Mouse (Mus musculus): ENCODE data around the gene Ngdn. TPM values are rescaled to one million over a fixed set of nuclear protein-coding genes. Genes with fewer than 3 reads are reported as not detected.
"Not testable (repeated sequence)": the region's sequence is repeated elsewhere in the genome, so short reads cannot be mapped to it uniquely, and the experiment has no call there.

Gene Ngdn
- total RNA-seq (2021) (10 to 100 TPM; 36.0 TPM), polyA plus RNA-seq (2012; rRNA removed) (2.7 and 2.9 TPM in 2 replicates)
- long read RNA-seq, transcript Ngdn-201 (11 exons, 1,200 nt): major isoform, 32 of 34 reads
- long read RNA-seq, partial matches to known transcripts: 1 of 34 reads
- long read RNA-seq, other reads (novel, unspliced or antisense): 1 of 34 reads

- DNase-seq: peak; percentile 99
Measured at GRCm38 (mm10) chr14:55014991-55015766, at the start of gene Ngdn. Ngdn (plus strand) TSS chr14:55015454.

GRCm38 (mm10) chr14:54965631-54966030, 49.6 kb upstream of the Ngdn start:
- no peak for DNase-seq

GRCm38 (mm10) chr14:54966320-54966977, 48.8 kb upstream of the Ngdn start, which contains the start of gene Myh6:
Myh6 (minus strand) TSS chr14:54966927.
- no peak for DNase-seq

- DNase-seq: no peak
Measured at GRCm38 (mm10) chr14:54967874-54968273, 47.4 kb upstream of the Ngdn start.

- no peak for DNase-seq
Measured at GRCm38 (mm10) chr14:54968344-54968743, 46.9 kb upstream of the Ngdn start.

GRCm38 (mm10) chr14:54972786-54973185, 42.5 kb upstream of the Ngdn start:
- not testable (repeated sequence) for DNase-seq

GRCm38 (mm10) chr14:54974068-54974791, 41.0 kb upstream of the Ngdn start:
- DNase-seq: no peak

GRCm38 (mm10) chr14:54976633-54977032, 38.6 kb upstream of the Ngdn start, which contains the start of gene Gm17428:
Gm17428 (plus strand) TSS chr14:54976933.
- DNase-seq: no peak

- no peak for DNase-seq
Measured at GRCm38 (mm10) chr14:54978664-54979063, 36.6 kb upstream of the Ngdn start.

- DNase-seq: no peak
Measured at GRCm38 (mm10) chr14:54981934-54982333, 33.3 kb upstream of the Ngdn start.

GRCm38 (mm10) chr14:54988350-54988874, 26.8 kb upstream of the Ngdn start:
- DNase-seq: not testable (repeated sequence)

GRCm38 (mm10) chr14:54988882-54989281, 26.4 kb upstream of the Ngdn start:
- no peak for DNase-seq

- no peak for DNase-seq
Measured at GRCm38 (mm10) chr14:54989886-54990441, 25.3 kb upstream of the Ngdn start.

- DNase-seq: no peak
Measured at GRCm38 (mm10) chr14:54992196-54992595, 23.1 kb upstream of the Ngdn start.

GRCm38 (mm10) chr14:54993636-54994035, 21.6 kb upstream of the Ngdn start:
- DNase-seq: no peak

- no peak for DNase-seq
Measured at GRCm38 (mm10) chr14:54994136-54994868, 21.0 kb upstream of the Ngdn start, which contains the start of gene Myh7. Myh7 (minus strand) TSS chr14:54994626.

GRCm38 (mm10) chr14:54994869-54995186, 20.4 kb upstream of the Ngdn start:
- DNase-seq: no peak

- DNase-seq: no peak
Measured at GRCm38 (mm10) chr14:54995457-54996138, 19.7 kb upstream of the Ngdn start.

GRCm38 (mm10) chr14:54996793-54997192, 18.5 kb upstream of the Ngdn start:
- DNase-seq: no peak

GRCm38 (mm10) chr14:54997297-54997696, 18.0 kb upstream of the Ngdn start:
- no peak for DNase-seq
